Mouse (Mus musculus): Measurements from ENCODE around the gene Gamt. TPM values are rescaled to one million over a fixed set of nuclear protein-coding genes. Genes with fewer than 3 reads are reported as not detected.
"Not testable (repeated sequence)": the region's sequence is repeated elsewhere in the genome, so short reads cannot be mapped to it uniquely, and the experiment has no call there.

The Gamt gene
- polyA plus RNA-seq, 1 experiment = 21.9 TPM

DNA sequence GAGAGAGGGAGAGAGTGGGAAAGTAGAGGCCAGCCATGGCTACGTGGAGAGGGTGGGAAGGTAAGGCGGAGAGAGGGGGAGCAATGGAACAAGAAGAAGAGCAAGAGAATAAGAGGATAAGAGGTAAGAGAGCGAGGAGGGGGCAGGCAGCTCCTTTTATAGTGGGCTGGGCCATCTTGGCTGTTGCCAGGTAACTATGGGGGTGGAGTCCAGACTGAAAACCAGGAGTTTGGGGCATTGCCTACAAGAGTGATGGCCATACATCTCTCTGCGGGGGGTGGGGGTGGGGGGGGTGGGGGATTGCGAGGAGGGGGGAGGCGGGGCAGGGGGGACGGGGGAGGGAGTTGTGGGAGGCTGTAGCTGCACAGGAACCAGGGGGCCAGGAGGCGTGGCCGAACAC, 40.1 kb downstream of the Gamt start:
- TF ChIP-seq CTCF (IDR thresholded peaks at IDR 0.05; ENCODE audit: borderline replicate concordance, insufficient read depth, low read length) (no peak), POLR2A (IDR thresholded peaks at IDR 0.05; ENCODE audit: low read depth, low read length) (no peak)
- no peak overlapping the region for H3K4me3 ChIP-seq (ENCODE audit: insufficient read depth, low read length)
- H3K4me1 ChIP-seq (ENCODE audit: control insufficient read depth, insufficient read depth, low read length) = no peaks in the 10 kb centered on the region; the same call in 1 of the 2 replicates
- H3K27ac ChIP-seq (ENCODE audit: insufficient read depth, low read length) = no peak overlapping the region

DNA sequence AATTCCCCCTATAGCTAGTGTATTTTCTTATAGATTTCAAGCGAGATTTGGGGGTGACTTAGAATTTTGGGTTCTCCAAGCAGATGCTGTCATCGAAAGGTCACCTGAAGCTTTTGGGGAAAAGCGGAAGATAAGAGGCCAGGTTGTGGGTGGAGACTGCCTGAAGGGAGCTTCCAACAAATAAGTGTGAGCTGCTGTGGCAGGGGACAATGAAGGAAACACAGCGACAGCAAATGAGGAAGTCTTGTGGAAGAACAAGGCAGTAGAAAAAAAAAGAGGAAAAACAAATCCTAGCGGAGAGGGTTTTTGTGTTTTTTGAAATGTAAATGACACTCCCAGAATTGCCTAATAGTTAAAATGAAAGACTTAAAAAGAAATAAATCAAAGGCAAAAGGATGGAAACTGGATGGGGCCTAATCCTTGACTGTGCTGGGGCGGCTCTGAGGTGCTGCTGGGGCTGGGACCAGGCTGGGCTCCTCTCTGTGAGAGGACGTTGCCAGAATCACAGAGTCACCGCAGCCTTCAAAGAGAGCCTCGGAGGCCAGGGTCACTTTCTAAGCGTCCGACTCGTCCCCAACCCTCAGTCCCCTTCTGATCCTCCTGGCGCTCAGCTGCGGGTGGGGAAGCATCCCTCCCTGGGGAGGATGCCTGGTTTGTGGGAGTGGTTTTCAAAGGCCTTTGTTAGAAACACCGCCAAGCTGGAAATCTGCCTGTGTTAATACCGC, 45.6 kb downstream of the Gamt start:
- Histone ChIP-seq H3K27ac (ENCODE audit: insufficient read depth, low read length) (no peak overlapping the region), H3K4me1 (ENCODE audit: control insufficient read depth, insufficient read depth, low read length) (no peaks in the 10 kb centered on the region), H3K4me3 (ENCODE audit: insufficient read depth, low read length) (no peak overlapping the region)
- no peak for TF ChIP-seq POLR2A (IDR thresholded peaks at IDR 0.05; ENCODE audit: low read depth, low read length)
- TF ChIP-seq CTCF (IDR thresholded peaks at IDR 0.05; ENCODE audit: borderline replicate concordance, insufficient read depth, low read length) = no peak

DNA sequence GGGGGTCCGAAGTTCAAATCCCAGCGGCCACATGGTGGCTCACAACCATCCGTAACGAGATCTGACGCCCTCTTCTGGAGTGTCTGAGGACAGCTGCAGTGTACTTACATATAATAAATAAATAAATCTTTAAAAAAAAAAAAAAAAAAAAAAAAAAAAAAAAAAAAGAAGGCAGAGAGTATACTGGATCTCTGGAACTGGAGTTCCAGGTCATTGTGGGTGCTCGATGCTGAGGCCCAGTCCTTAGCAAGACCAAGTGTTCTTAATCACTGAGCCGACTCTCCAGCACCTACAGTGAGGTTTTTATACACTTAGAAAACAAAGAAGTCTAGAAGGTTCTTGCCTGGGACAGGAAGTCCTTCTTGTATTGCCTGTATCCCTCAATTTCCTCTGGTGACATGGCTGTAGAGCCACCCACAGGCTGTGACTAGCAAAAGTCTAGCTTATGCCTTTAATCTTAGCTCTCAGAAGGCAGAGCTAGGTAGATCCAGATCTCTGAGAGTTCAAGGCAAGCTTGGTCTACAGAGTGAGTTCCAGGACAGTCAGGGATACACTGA, 49.2 kb downstream of the Gamt start:
- H3K4me1 ChIP-seq (ENCODE audit: control insufficient read depth, insufficient read depth, low read length); H3K27ac ChIP-seq (ENCODE audit: insufficient read depth, low read length); H3K4me3 ChIP-seq (ENCODE audit: insufficient read depth, low read length): not testable (repeated sequence)

- H3K4me1 ChIP-seq (ENCODE audit: control insufficient read depth, insufficient read depth, low read length) = no peaks in the 10 kb centered on the region
- H3K27ac ChIP-seq (ENCODE audit: insufficient read depth, low read length) = no peak overlapping the region
- TF ChIP-seq CTCF (IDR thresholded peaks at IDR 0.05; ENCODE audit: borderline replicate concordance, insufficient read depth, low read length) = no peak
- no peak for TF ChIP-seq POLR2A (IDR thresholded peaks at IDR 0.05; ENCODE audit: low read depth, low read length)
- no peak overlapping the region for H3K4me3 ChIP-seq (ENCODE audit: insufficient read depth, low read length)
Measured at GRCm38 (mm10) chr10:80208841-80209371, 51.9 kb downstream of the Gamt start.

GRCm38 (mm10) chr10:80208248-80208647, 52.6 kb downstream of the Gamt start:
- Histone ChIP-seq H3K4me3 (ENCODE audit: insufficient read depth, low read length) (no peak overlapping the region), H3K27ac (ENCODE audit: insufficient read depth, low read length) (no peak overlapping the region), H3K4me1 (ENCODE audit: control insufficient read depth, insufficient read depth, low read length) (no peaks in the 10 kb centered on the region)
- TF ChIP-seq CTCF (IDR thresholded peaks at IDR 0.05; ENCODE audit: borderline replicate concordance, insufficient read depth, low read length) = no peak
- TF ChIP-seq POLR2A (IDR thresholded peaks at IDR 0.05; ENCODE audit: low read depth, low read length) = no peak

Other genes with a start within 250 kb of the Gamt start
- 1.7 and 3.1 TPM in 2 replicates for gene Arhgap45, start 244.4 kb downstream of the Gamt start, polyA plus RNA-seq (2011; ENCODE audit: insufficient read length, low read depth, missing spikeins)
- 46.3 and 61.0 TPM in 2 replicates for gene Polr2e, start 221.2 kb downstream of the Gamt start, polyA plus RNA-seq (2011; ENCODE audit: insufficient read length, low read depth, missing spikeins)
- 214 and 217 TPM in 2 replicates for gene Gpx4, start 213.8 kb downstream of the Gamt start, polyA plus RNA-seq (2011; ENCODE audit: insufficient read length, low read depth, missing spikeins)
- gene Sbno2, start 155.4 kb downstream of the Gamt start, polyA plus RNA-seq (2011; ENCODE audit: insufficient read length, low read depth, missing spikeins) = 50.7 and 53.5 TPM in 2 replicates
- 80.8 and 91.7 TPM in 2 replicates for gene Stk11, start 145.2 kb downstream of the Gamt start, polyA plus RNA-seq (2011; ENCODE audit: insufficient read length, low read depth, missing spikeins)
- gene Atp5d, start 122.4 kb downstream of the Gamt start, polyA plus RNA-seq (2011; ENCODE audit: insufficient read length, low read depth, missing spikeins) = 202 and 250 TPM in 2 replicates
- 24.1 and 28.4 TPM in 2 replicates for gene Cbarp, start 120.2 kb downstream of the Gamt start, polyA plus RNA-seq (2011; ENCODE audit: insufficient read length, low read depth, missing spikeins)
- 101 TPM in 2 replicates for gene Midn, start 112.7 kb downstream of the Gamt start, polyA plus RNA-seq (2011; ENCODE audit: insufficient read length, low read depth, missing spikeins)
- gene Cirbp, start 95.0 kb downstream of the Gamt start, polyA plus RNA-seq (2011; ENCODE audit: insufficient read length, low read depth, missing spikeins) = 29.2 and 50.2 TPM in 2 replicates
- gene 1600002K03Rik, start 88.1 kb downstream of the Gamt start, polyA plus RNA-seq (2011; ENCODE audit: insufficient read length, low read depth, missing spikeins) = 8.4 and 12.2 TPM in 2 replicates
- 5.2 and 8.3 TPM in 2 replicates for gene Efna2, start 81.5 kb downstream of the Gamt start, polyA plus RNA-seq (2011; ENCODE audit: insufficient read length, low read depth, missing spikeins)
- gene Mum1, start 34.6 kb downstream of the Gamt start, polyA plus RNA-seq (2011; ENCODE audit: insufficient read length, low read depth, missing spikeins) = 24.0 and 29.1 TPM in 2 replicates
- 65.5 and 65.7 TPM in 2 replicates for gene Ndufs7, start 11.9 kb downstream of the Gamt start, polyA plus RNA-seq (2011; ENCODE audit: insufficient read length, low read depth, missing spikeins)
- 117 and 142 TPM in 2 replicates for gene Dazap1, start 474 bp upstream of the Gamt start, polyA plus RNA-seq (2011; ENCODE audit: insufficient read length, low read depth, missing spikeins)
- 2,340 and 2,493 TPM in 2 replicates for gene Rps15, start 31.4 kb upstream of the Gamt start, polyA plus RNA-seq (2011; ENCODE audit: insufficient read length, low read depth, missing spikeins)
- 2.5 and 3.7 TPM in 2 replicates for gene Apc2, start 35.0 kb upstream of the Gamt start, polyA plus RNA-seq (2011; ENCODE audit: insufficient read length, low read depth, missing spikeins)
- 16.4 and 18.6 TPM in 2 replicates for gene 2310011J03Rik, start 59.5 kb upstream of the Gamt start, polyA plus RNA-seq (2011; ENCODE audit: insufficient read length, low read depth, missing spikeins)
- 0.42 and 0.81 TPM in 2 replicates for gene Pcsk4, start 68.5 kb upstream of the Gamt start, polyA plus RNA-seq (2011; ENCODE audit: insufficient read length, low read depth, missing spikeins)
- gene Reep6, start 68.9 kb upstream of the Gamt start, polyA plus RNA-seq (2011; ENCODE audit: insufficient read length, low read depth, missing spikeins) = 1.5 and 1.7 TPM in 2 replicates
- 22.9 and 30.1 TPM in 2 replicates for gene Adamtsl5, start 87.4 kb upstream of the Gamt start, polyA plus RNA-seq (2011; ENCODE audit: insufficient read length, low read depth, missing spikeins)
- gene Plk5, start 95.4 kb upstream of the Gamt start, polyA plus RNA-seq (2011; ENCODE audit: insufficient read length, low read depth, missing spikeins) = not detected in 2 replicates
- 39.1 and 40.4 TPM in 2 replicates for gene Mex3d, start 126.6 kb upstream of the Gamt start, polyA plus RNA-seq (2011; ENCODE audit: insufficient read length, low read depth, missing spikeins)
- 83.3 and 99.1 TPM in 2 replicates for gene Mbd3, start 138.5 kb upstream of the Gamt start, polyA plus RNA-seq (2011; ENCODE audit: insufficient read length, low read depth, missing spikeins)
- gene Uqcr11, start 145.8 kb upstream of the Gamt start, polyA plus RNA-seq (2011; ENCODE audit: insufficient read length, low read depth, missing spikeins) = 182 and 231 TPM in 2 replicates
- 64.8 and 72.9 TPM in 2 replicates for gene Tcf3, start 172.6 kb upstream of the Gamt start, polyA plus RNA-seq (2011; ENCODE audit: insufficient read length, low read depth, missing spikeins)
- gene Onecut3, start 233.8 kb upstream of the Gamt start, polyA plus RNA-seq (2011; ENCODE audit: insufficient read length, low read depth, missing spikeins) = not detected in 2 replicates